Mouse (Mus musculus) MEL (cell line): ENCODE results near the gene Numbl. TPM values are rescaled to one million over a fixed set of nuclear protein-coding genes. Genes with fewer than 3 reads are reported as not detected.

Experiments
- DNase-seq: peaks from one replicate; pipeline ENCODE4 v3.0.0; 2011; ENCODE audit warnings: low read depth, low spot score
- H3K27ac ChIP-seq: 2 replicates; pipeline ENCODE4 v1.5.1; 2012; ENCODE audit warnings: low read depth, mild to moderate bottlenecking, control low read depth, low read length, moderate library complexity; ENCODE audit not compliant: control insufficient read depth
- H3K27me3 ChIP-seq, 2 experiments: fragments of 150-350 bp in 1 of 2; sonication (generic) in 1 of 2; 2 replicates each; pipeline ENCODE4 v1.6.1; 2012; ENCODE audit warnings: low read length in 2 of 2, mild to moderate bottlenecking in 2 of 2, improper control_type of control experiment in 1 of 2, moderate library complexity in 1 of 2; ENCODE audit not compliant: insufficient read depth in 2 of 2, control insufficient read depth in 1 of 2
- H3K36me3 ChIP-seq, 2 experiments: 2 replicates each; pipeline ENCODE4 v1.6.1; 2012 to 2014; ENCODE audit warnings: low read length in 2 of 2, improper control_type of control experiment in 1 of 2, inconsistent platforms in 1 of 2, mild to moderate bottlenecking in 1 of 2; ENCODE audit not compliant: insufficient read depth in 2 of 2, control insufficient read depth in 1 of 2
- H3K4me1 ChIP-seq, 2 experiments: fragments of 150-350 bp in 1 of 2; sonication (generic) in 1 of 2; 2 replicates each; pipeline ENCODE4 v1.6.1; 2012; ENCODE audit warnings: low read length in 2 of 2, improper control_type of control experiment in 1 of 2, mild to moderate bottlenecking in 1 of 2; ENCODE audit not compliant: insufficient read depth in 2 of 2, control insufficient read depth in 1 of 2
- H3K4me3 ChIP-seq, 2 experiments: fragments of 150-350 bp in 1 of 2; sonication (generic) in 1 of 2; 2 replicates each; pipeline ENCODE4 v1.5.1; 2012; ENCODE audit warnings: low read depth in 2 of 2, low read length in 2 of 2, mild to moderate bottlenecking in 2 of 2, moderate library complexity in 2 of 2, control low read depth in 1 of 2, improper control_type of control experiment in 1 of 2; ENCODE audit not compliant: control insufficient read depth in 1 of 2, insufficient read depth in 1 of 2
- H3K79me2 ChIP-seq: 2 replicates; pipeline ENCODE4 v1.6.1; 2012; ENCODE audit warnings: mild to moderate bottlenecking, low read length, moderate library complexity; ENCODE audit not compliant: control insufficient read depth, poor library complexity, insufficient read depth
- H3K9ac ChIP-seq: 2 replicates; pipeline ENCODE4 v1.6.1; 2012; ENCODE audit warnings: low read depth, mild to moderate bottlenecking, control low read depth, low read length, moderate library complexity; ENCODE audit not compliant: control insufficient read depth, poor library complexity, severe bottlenecking
- H3K9me3 ChIP-seq: fragments of 150-350 bp; sonication (generic); replicated peaks from 2 replicates; pipeline ENCODE4 v1.6.1; 2012; ENCODE audit warnings: mild to moderate bottlenecking, low read length, improper control_type of control experiment, moderate library complexity; ENCODE audit not compliant: insufficient read depth
- CHD1 ChIP-seq: IDR thresholded peaks from 2 replicates; pipeline ENCODE4 v1.6.1; 2012; ENCODE audit warnings: low read depth, mild to moderate bottlenecking, inconsistent platforms, low read length, improper control_type of control experiment
- E2F4 ChIP-seq: IDR thresholded peaks from 2 replicates; pipeline ENCODE4 v1.6.1; 2011; ENCODE audit warnings: low read depth, low read length, improper control_type of control experiment, borderline replicate concordance
- ELF1 ChIP-seq: IDR thresholded peaks from 2 replicates; pipeline ENCODE4 v1.6.1; 2014; ENCODE audit warnings: low read depth, mild to moderate bottlenecking, inconsistent platforms, low read length, improper control_type of control experiment, moderate library complexity
- EP300 ChIP-seq, 2 experiments: IDR thresholded peaks; 2 replicates each; pipeline ENCODE4 v1.6.1; 2011; ENCODE audit warnings: improper control_type of control experiment in 2 of 2, low read length in 2 of 2, low read depth in 1 of 2, mild to moderate bottlenecking in 1 of 2
- GABPA ChIP-seq: IDR thresholded peaks from 2 replicates; pipeline ENCODE4 v1.6.1; 2012; ENCODE audit warnings: low read depth, mild to moderate bottlenecking, inconsistent platforms, low read length, improper control_type of control experiment, moderate library complexity
- GATA1 ChIP-seq: IDR thresholded peaks from 2 replicates; pipeline ENCODE4 v1.6.1; 2011; ENCODE audit warnings: low read depth, low read length, improper control_type of control experiment
- JUND ChIP-seq: IDR thresholded peaks from 2 replicates; pipeline ENCODE4 v1.6.1; 2011; ENCODE audit warnings: low read depth, mild to moderate bottlenecking, improper control_type of control experiment, low read length
- KAT2A ChIP-seq: conservative IDR thresholded peaks from 2 replicates; pipeline ENCODE4 v1.6.1; 2012; ENCODE audit warnings: low read depth, low read length, improper control_type of control experiment, inconsistent platforms
- MAX ChIP-seq: IDR thresholded peaks from 2 replicates; pipeline ENCODE4 v1.6.1; 2011; ENCODE audit warnings: low read length, improper control_type of control experiment
- MAZ ChIP-seq: IDR thresholded peaks from 2 replicates; pipeline ENCODE4 v1.6.1; 2012; ENCODE audit warnings: low read depth, mild to moderate bottlenecking, inconsistent platforms, low read length, improper control_type of control experiment
- MYB ChIP-seq: IDR thresholded peaks from 2 replicates; pipeline ENCODE4 v1.6.1; 2011; ENCODE audit warnings: mild to moderate bottlenecking, low read depth, low read length, improper control_type of control experiment
- NRF1 ChIP-seq: IDR thresholded peaks from 2 replicates; pipeline ENCODE4 v1.6.1; 2014; ENCODE audit warnings: low read depth, mild to moderate bottlenecking, inconsistent platforms, low read length, improper control_type of control experiment, moderate library complexity; ENCODE audit not compliant: poor library complexity, insufficient read depth, severe bottlenecking
- POLR2A ChIP-seq, 2 experiments: IDR thresholded peaks; 2 replicates each; pipeline ENCODE4 v1.6.1; 2011 to 2012; ENCODE audit warnings: low read length in 2 of 2, mild to moderate bottlenecking in 2 of 2, control low read depth in 1 of 2, improper control_type of control experiment in 1 of 2, low read depth in 1 of 2, moderate library complexity in 1 of 2; ENCODE audit not compliant: control insufficient read depth in 1 of 2, insufficient read depth in 1 of 2, poor library complexity in 1 of 2
- RAD21 ChIP-seq: IDR thresholded peaks from 2 replicates; pipeline ENCODE4 v1.6.1; 2011; ENCODE audit warnings: mild to moderate bottlenecking, low read depth, low read length, improper control_type of control experiment
- RCOR1 ChIP-seq: IDR thresholded peaks from 2 replicates; pipeline ENCODE4 v1.6.1; 2012; ENCODE audit warnings: low read depth, mild to moderate bottlenecking, inconsistent platforms, low read length, improper control_type of control experiment
- SMC3 ChIP-seq: IDR thresholded peaks from 2 replicates; pipeline ENCODE4 v1.6.1; 2011; ENCODE audit warnings: low read depth, low read length, improper control_type of control experiment
- TAL1 ChIP-seq: IDR thresholded peaks from 2 replicates; pipeline ENCODE4 v1.6.1; 2012; ENCODE audit warnings: mild to moderate bottlenecking, inconsistent platforms, low read length, moderate library complexity, mixed read lengths
- TBP ChIP-seq: IDR thresholded peaks from 2 replicates; pipeline ENCODE4 v1.8.0; 2011; ENCODE audit warnings: low read depth, low read length, improper control_type of control experiment
- UBTF ChIP-seq: IDR thresholded peaks from 2 replicates; pipeline ENCODE4 v1.6.1; 2012; ENCODE audit warnings: low read depth, mild to moderate bottlenecking, inconsistent platforms, low read length, improper control_type of control experiment, moderate library complexity, borderline replicate concordance; ENCODE audit not compliant: insufficient read depth
- USF1 ChIP-seq: IDR thresholded peaks from 2 replicates; pipeline ENCODE4 v1.6.1; 2014; ENCODE audit warnings: low read depth, mild to moderate bottlenecking, inconsistent platforms, low read length, improper control_type of control experiment, moderate library complexity
- ZC3H11A ChIP-seq: IDR thresholded peaks from 2 replicates; pipeline ENCODE4 v1.6.1; 2012; ENCODE audit warnings: low read depth, mild to moderate bottlenecking, inconsistent platforms, low read length, improper control_type of control experiment
- ZMIZ1 ChIP-seq: IDR thresholded peaks from 2 replicates; pipeline ENCODE4 v1.6.1; 2012; ENCODE audit warnings: low read depth, mild to moderate bottlenecking, inconsistent platforms, low read length, improper control_type of control experiment, moderate library complexity
- ZNF384 ChIP-seq: IDR thresholded peaks from 2 replicates; pipeline ENCODE4 v1.6.1; 2012; ENCODE audit warnings: low read depth, mild to moderate bottlenecking, inconsistent platforms, low read length, improper control_type of control experiment
- polyA plus RNA-seq, 2 experiments: library from polyadenylated mRNA; stranded (reverse) in 1 of 2; unstranded in 1 of 2; fragments of >175 nt in 1 of 2; fragments of >200 nt in 1 of 2; gene quantifications; 2 replicates each; pipeline versions ENCODE4 v1.2.1 to v1.2.4; 2012; ENCODE audit warnings: low replicate concordance in 2 of 2, low read depth in 1 of 2; ENCODE audit not compliant: insufficient read length in 2 of 2, insufficient read depth in 1 of 2, missing spikeins in 1 of 2
- total RNA-seq: library from RNA; depleted of rRNA; stranded (reverse); fragments of 300-350 nt; gene quantifications from 2 replicates; pipeline ENCODE4 v1.2.3, GENCODE M21; 2012

The Numbl gene
- total and polyA plus RNA-seq, 3 experiments = 2.2 to 10.6 TPM; not detected in 1

- Histone ChIP-seq H3K9me3 (no peaks in the 10 kb centered on the region), H3K27ac (no peak overlapping the region), H3K4me1 (peaks cover 0 to 3% of the 10 kb centered on the region in 2 experiments; a peak in 1 of 4 replicates), H3K9ac (no peak overlapping the region), H3K27me3 (no peaks in the 10 kb centered on the region), H3K36me3 (no peaks in the 10 kb centered on the region), H3K79me2 (no peaks in the 10 kb centered on the region; the same call in 1 of the 2 replicates), H3K4me3 (no peak overlapping the region)
- DNase-seq = no peak
- no peak for TF ChIP-seq UBTF
- no peak for TF ChIP-seq MYB
- no peak for TF ChIP-seq ELF1
- TF ChIP-seq TBP = no peak
- TF ChIP-seq KAT2A = no peak
- TF ChIP-seq ZMIZ1 = no peak
- no peak for TF ChIP-seq GATA1
- no peak for TF ChIP-seq RCOR1
- no peak for TF ChIP-seq MAZ
- no peak for TF ChIP-seq MAX
- TF ChIP-seq E2F4 = no peak
- TF ChIP-seq ZNF384 = no peak
- TF ChIP-seq ZC3H11A = no peak
- no peak for TF ChIP-seq RAD21
- TF ChIP-seq NRF1 = no peak
- no peak for TF ChIP-seq POLR2A (IDR thresholded peaks at IDR 0.05; ENCODE audit: control insufficient read depth in 1 of 2, insufficient read depth in 1 of 2, low read depth in 1 of 2, low read length in 2 of 2, poor library complexity in 1 of 2)
- no peak for TF ChIP-seq USF1
- no peak for TF ChIP-seq GABPA
- TF ChIP-seq EP300 (IDR thresholded peaks at IDR 0.05; ENCODE audit: low read depth in 1 of 2, low read length in 2 of 2) = no peak
- no peak for TF ChIP-seq TAL1
Observed at GRCm38 (mm10) chr7:27327500-27327899, 69.3 kb downstream of the Numbl start.

GRCm38 (mm10) chr7:27328161-27328560, 69.9 kb downstream of the Numbl start:
- no peaks in the 10 kb centered on the region for H3K36me3 ChIP-seq
- no peak overlapping the region for H3K4me3 ChIP-seq
- no peaks in the 10 kb centered on the region for H3K9me3 ChIP-seq
- H3K27ac ChIP-seq = no peak overlapping the region
- no peak overlapping the region for H3K9ac ChIP-seq
- peaks cover 0 to 3% of the 10 kb centered on the region in 2 experiments; a peak in 1 of 4 replicates for H3K4me1 ChIP-seq
- TF ChIP-seq CHD1 = no peak
- TF ChIP-seq ZMIZ1 = no peak
- no peak for TF ChIP-seq SMC3
- no peak for TF ChIP-seq JUND
- no peaks in the 10 kb centered on the region for H3K27me3 ChIP-seq
- DNase-seq = no peak
- peaks cover 4% of the 10 kb centered on the region; the same call in 1 of the 2 replicates for H3K79me2 ChIP-seq
